21 mouse cellular contexts compared by ENCODE assay signal in genomic region chr3:14398676-14399075, GRCm38 (mm10).
DNase-seq lines count a peak whose midpoint lies in the region; ATAC-seq and TF ChIP-seq lines count a peak whose summit lies in the region.
"Had no signal": no experiment of that assay in that cellular context is flagged by ENCODE, and none has a peak within 500 bp of the region (broad histone marks: within the 10 kb centered on the region; RNA-seq: fewer than 3 reads in every experiment).

No protein-coding gene starts in this region.

- H3K4me2 ChIP-seq in liver, embryonic 12.5 days: no peak overlapping the region

- peak overlapping the region; percentile 71 for H3K27ac ChIP-seq in kidney, adult 2 months (ENCODE audit: insufficient read depth, low read depth, low read length)
- no peak overlapping the region for H3K27ac ChIP-seq in liver, adult 2 months (replicated peaks; ENCODE audit: insufficient read depth, low read depth, low read length)
- H3K27ac ChIP-seq in liver, embryonic 12.5 days: no peak overlapping the region

- TF ChIP-seq CTCF in kidney, adult 2 months (conservative IDR thresholded peaks at IDR 0.05; ENCODE audit: insufficient read depth, insufficient read length, low read depth, low read length): no peak
- no peak for TF ChIP-seq CTCF in liver, adult 2 months (IDR thresholded peaks at IDR 0.05; ENCODE audit: low read depth, low read length)

- H3K27me3 ChIP-seq in kidney, adult 2 months (replicated peaks; ENCODE audit: control insufficient read depth, insufficient read depth, low read length): no peaks in the 10 kb centered on the region
- no peaks in the 10 kb centered on the region for H3K27me3 ChIP-seq in liver, adult 2 months (ENCODE audit: control insufficient read depth, insufficient read depth, low read length)
- H3K27me3 ChIP-seq in liver, embryonic 12.5 days (replicated peaks): no peaks in the 10 kb centered on the region
- H3K27me3 ChIP-seq: CH12.LX, Patski had no signal

- DNase-seq in kidney, adult 2 months: peak; percentile 61
- DNase-seq in kidney, postnatal 14 days: no peak
- DNase-seq in kidney, adult 9 months: peak; percentile 59
- DNase-seq in kidney, postnatal 25 days: no peak
- peak; percentile 30 for DNase-seq in liver, adult 2 months (ENCODE audit: extremely low read depth, low read depth, low spot score)
- DNase-seq: adrenal gland, adult 2 months; adrenal gland, adult 8-10 months; adrenal gland, postnatal 10 days; adrenal gland, postnatal 14 days; adrenal gland, postnatal 25 days; adrenal gland, postnatal 36 days; B cell, adult 2 months; cerebellum, adult 11 months; cerebellum, adult 11-12 months; cerebellum, adult 18-20 months had no signal

- no peak for TF ChIP-seq POLR2A in kidney, adult 2 months (IDR thresholded peaks at IDR 0.05; ENCODE audit: low read depth, low read length)
- no peak for TF ChIP-seq POLR2A in liver, adult 2 months (IDR thresholded peaks at IDR 0.05; ENCODE audit: extremely low read depth, insufficient read depth, low read length)

- H3K9me3 ChIP-seq in liver, embryonic 12.5 days (replicated peaks): no peaks in the 10 kb centered on the region
- H3K9me3 ChIP-seq: G1E had no signal

- no peak overlapping the region for H3K9ac ChIP-seq in liver, adult 2 months (ENCODE audit: low read depth, low read length)
- no peak overlapping the region for H3K9ac ChIP-seq in liver, embryonic 12.5 days

- no peaks in the 10 kb centered on the region for H3K79me2 ChIP-seq in liver, adult 2 months (ENCODE audit: control insufficient read depth, insufficient read depth, low read length)

- H3K36me3 ChIP-seq in kidney, adult 2 months (ENCODE audit: control insufficient read depth, insufficient read depth, low read length): no peaks in the 10 kb centered on the region
- no peaks in the 10 kb centered on the region for H3K36me3 ChIP-seq in liver, adult 2 months (ENCODE audit: control insufficient read depth, insufficient read depth, low read length)
- H3K36me3 ChIP-seq in liver, embryonic 12.5 days: no peaks in the 10 kb centered on the region
- H3K36me3 ChIP-seq: G1E had no signal

- ATAC-seq in liver, embryonic 12.5 days: no peak
- ATAC-seq: activated CD4-positive, CD25-positive, alpha-beta regulatory T cell, adult 4 months; CD4-positive, CD25-positive, alpha-beta regulatory T cell, adult 4 months; Patski had no signal

- WGBS in kidney, adult 2 months: 54% methylated on average over 3 of the region's 3 CpGs
- 83% methylated on average over 3 of the region's 3 CpGs for WGBS in liver, adult 2 months
- WGBS in liver, embryonic 12.5 days (ENCODE audit: insufficient replicate concordance): 58% methylated on average over 3 of the region's 3 CpGs

- no peak overlapping the region for H3K4me3 ChIP-seq in kidney, adult 2 months (ENCODE audit: insufficient read depth, low read depth, low read length)
- H3K4me3 ChIP-seq in liver, adult 2 months (ENCODE audit: insufficient read depth, low read depth, low read length): no peak overlapping the region
- no peak overlapping the region for H3K4me3 ChIP-seq in liver, embryonic 12.5 days

- peaks cover 3% of the 10 kb centered on the region; the same call in 1 of the 2 replicates for H3K4me1 ChIP-seq in kidney, adult 2 months (ENCODE audit: control insufficient read depth, insufficient read depth, low read length)
- no peaks in the 10 kb centered on the region for H3K4me1 ChIP-seq in liver, adult 2 months (ENCODE audit: control insufficient read depth, insufficient read depth, low read length)
- H3K4me1 ChIP-seq in liver, embryonic 12.5 days: no peaks in the 10 kb centered on the region

Comparison
In these comparisons a context has a peak if more than half of its experiments do, and no peak if none do; other contexts are left out.
1. DNase-seq: peak in kidney, adult 2 months (single experiment), kidney, adult 9 months (single experiment) and liver, adult 2 months (single experiment); none in kidney, postnatal 14 days (single experiment) and kidney, postnatal 25 days (0 of 2).